Mouse (Mus musculus) heart, embryonic 15.5 days (tissue): ENCODE results near the gene Pccb. TPM values are rescaled to one million over a fixed set of nuclear protein-coding genes. Genes with fewer than 3 reads are reported as not detected.

Experiments used
- ATAC-seq: fragments of 200-750 bp; cut with Nextera tagmentation; replicated peaks from 2 replicates; pipeline ENCODE4 v1.8.0; 2017; ENCODE audit warnings: low read depth, moderate TSS enrichment; ENCODE audit not compliant: insufficient number of reproducible peaks, insufficient read depth, low FRiP score
- H3K27ac ChIP-seq: fragments of 300-500 bp; sonication (generic); 2 replicates; pipeline ENCODE4 v1.5.1; 2015; ENCODE audit warnings: mild to moderate bottlenecking, inconsistent platforms
- H3K27me3 ChIP-seq: fragments of 300-500 bp; sonication (generic); 2 replicates; pipeline ENCODE4 v1.6.1; 2015; ENCODE audit warnings: inconsistent platforms
- H3K36me3 ChIP-seq: fragments of 300-500 bp; sonication (generic); 2 replicates; pipeline ENCODE4 v1.6.1; 2015; ENCODE audit warnings: mild to moderate bottlenecking, inconsistent platforms
- H3K4me1 ChIP-seq: fragments of 300-500 bp; sonication (generic); replicated peaks from 2 replicates; pipeline ENCODE4 v1.6.1; 2015; ENCODE audit warnings: inconsistent platforms
- H3K4me2 ChIP-seq: fragments of 300-500 bp; sonication (generic); 2 replicates; pipeline ENCODE4 v1.6.1; 2015; ENCODE audit warnings: inconsistent platforms, mild to moderate bottlenecking, moderate library complexity
- H3K4me3 ChIP-seq: fragments of 300-500 bp; sonication (generic); 2 replicates; pipeline ENCODE4 v1.5.1; 2015; ENCODE audit warnings: mild to moderate bottlenecking, inconsistent platforms
- H3K9ac ChIP-seq: fragments of 300-500 bp; sonication (generic); 2 replicates; pipeline ENCODE4 v1.6.1; 2015; ENCODE audit warnings: mild to moderate bottlenecking, inconsistent platforms
- H3K9me3 ChIP-seq: fragments of 300-500 bp; sonication (generic); replicated peaks from 2 replicates; pipeline ENCODE4 v1.6.1; 2016; ENCODE audit warnings: inconsistent platforms
- WGBS: fragments of 180-500 bp; shearing (Covaris S2); methylation state at CpG from one replicate; pipeline ENCODE4 v1.1.7; 2015; ENCODE audit warnings: mixed read lengths; 5-methylcytosine and 5-hydroxymethylcytosine counted together
- polyA plus RNA-seq: library from polyadenylated mRNA; unstranded; fragments of >200 nt; fragmentation: Nextera tagmentation; extraction: Ambion mirVana; gene quantifications from 2 replicates; pipeline ENCODE4 v1.2.1, GENCODE M21; 2015

The Pccb gene
- polyA plus RNA-seq, 1 experiment from 2014 or later: 22.3 TPM

DNA sequence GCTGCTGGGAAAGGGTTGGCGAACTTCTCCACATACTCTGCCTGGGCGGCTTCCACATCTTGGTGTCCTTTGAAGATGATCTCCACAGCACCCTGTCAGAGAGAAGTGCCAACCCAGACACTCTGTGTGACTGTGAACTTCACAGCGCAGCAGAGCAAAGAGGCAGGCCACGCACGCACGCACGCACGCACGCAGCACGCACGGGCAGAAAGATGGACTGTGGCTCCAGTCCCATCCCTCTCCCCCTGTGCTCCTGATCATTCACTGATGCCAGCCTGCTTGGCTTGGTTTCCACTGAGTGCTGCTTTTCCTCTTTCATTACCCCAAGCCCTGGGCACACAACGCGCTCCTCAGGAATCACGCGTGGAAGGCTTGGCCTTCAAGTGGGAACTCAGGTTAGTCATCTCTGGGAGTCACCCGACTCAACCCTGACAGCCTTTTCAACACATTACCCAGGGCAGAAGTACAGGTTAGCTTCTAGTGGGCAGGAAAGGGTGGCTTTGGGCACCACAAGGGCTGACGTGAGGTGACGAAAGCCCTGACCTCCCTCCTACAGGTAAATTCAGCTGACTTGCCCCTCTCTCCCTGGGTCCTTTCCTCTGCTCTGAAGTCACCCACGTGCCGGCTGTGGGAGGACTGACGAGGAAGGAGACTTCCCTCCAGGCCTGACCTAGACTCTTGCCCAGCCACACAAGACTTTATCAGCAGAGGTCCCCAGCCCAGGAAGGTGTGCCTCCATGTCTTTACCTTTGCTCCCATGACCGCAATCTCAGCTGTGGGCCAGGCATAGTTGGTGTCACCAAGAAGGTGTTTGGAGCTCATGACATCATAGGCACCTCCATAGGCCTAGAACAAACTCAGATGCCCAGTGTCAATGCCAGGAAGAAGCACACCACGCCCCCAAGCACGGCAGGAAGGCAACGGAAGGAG, 50.1 kb downstream of the Pccb start:
- H3K4me2 ChIP-seq: no peak overlapping the region
- ATAC-seq: no peak; the same call in 1 of the 2 replicates
- no peak overlapping the region for H3K27ac ChIP-seq
- no peak overlapping the region for H3K9ac ChIP-seq
- no peaks in the 10 kb centered on the region for H3K9me3 ChIP-seq
- peaks cover 17% of the 10 kb centered on the region for H3K36me3 ChIP-seq
- H3K4me3 ChIP-seq: no peak overlapping the region
- peaks cover 3% of the 10 kb centered on the region; the same call in 1 of the 2 replicates for H3K4me1 ChIP-seq
- 93% methylated on average over 25 of the region's 25 CpGs for WGBS
- no peaks in the 10 kb centered on the region for H3K27me3 ChIP-seq

DNA sequence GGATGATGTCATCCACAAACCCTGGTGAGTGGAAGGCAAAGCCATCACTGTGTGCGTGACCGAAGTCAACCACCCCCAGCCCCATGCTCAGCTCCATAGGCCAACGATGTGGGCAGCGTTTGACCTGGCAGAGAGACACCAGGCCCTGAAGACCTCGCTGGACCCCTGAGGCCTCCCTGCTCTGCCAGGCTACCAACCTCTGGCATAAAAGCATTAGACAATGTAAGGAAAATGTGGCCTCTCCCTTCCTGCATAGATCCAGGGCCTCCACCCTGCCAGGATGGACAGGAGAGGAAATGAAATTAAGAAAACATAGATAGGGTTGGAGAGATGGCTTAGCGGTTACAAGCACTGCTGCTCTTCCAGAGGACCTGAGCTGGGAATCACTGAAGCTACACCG, 51.9 kb downstream of the Pccb start:
- H3K27ac ChIP-seq: no peak overlapping the region
- ATAC-seq: peak; percentile 32; the same call in 1 of the 2 replicates

DNA sequence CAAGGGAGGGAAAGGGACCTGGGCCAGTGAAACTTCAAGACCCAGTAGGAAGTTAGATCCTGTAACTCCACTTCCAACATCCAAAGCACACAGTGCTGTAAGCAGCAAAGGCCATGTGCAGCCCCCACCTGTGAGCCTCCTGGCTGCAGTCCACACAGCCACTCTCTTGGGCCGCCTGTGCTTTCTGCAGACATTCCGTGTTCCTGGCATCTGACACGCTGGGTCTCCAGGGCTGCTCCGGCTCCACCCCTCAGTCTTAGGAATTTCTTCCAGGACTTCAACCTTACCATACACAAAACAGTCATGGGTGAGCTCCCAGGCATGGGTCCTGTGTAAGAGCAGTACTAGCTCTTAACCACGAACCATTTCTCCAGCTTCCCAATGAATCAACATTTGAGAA, 55.4 kb downstream of the Pccb start:
- H3K4me3 ChIP-seq: no peak overlapping the region
- no peak overlapping the region for H3K4me2 ChIP-seq
- H3K27ac ChIP-seq: no peak overlapping the region
- H3K9ac ChIP-seq: no peak overlapping the region
- WGBS: 48% methylated on average over 5 of the region's 5 CpGs
- H3K4me1 ChIP-seq: peaks cover 8% of the 10 kb centered on the region; the same call in 1 of the 2 replicates
- H3K27me3 ChIP-seq: no peaks in the 10 kb centered on the region
- peaks cover 6% of the 10 kb centered on the region; the same call in 1 of the 2 replicates for H3K36me3 ChIP-seq
- ATAC-seq: no peak
- no peaks in the 10 kb centered on the region for H3K9me3 ChIP-seq

More for the DNA sequence above, 51.9 kb downstream of the Pccb start:
- Histone ChIP-seq H3K9ac (no peak overlapping the region), H3K4me2 (no peak overlapping the region), H3K27me3 (no peaks in the 10 kb centered on the region), H3K4me3 (no peak overlapping the region), H3K9me3 (no peaks in the 10 kb centered on the region), H3K4me1 (peaks cover 8% of the 10 kb centered on the region; the same call in 1 of the 2 replicates), H3K36me3 (peaks cover 17% of the 10 kb centered on the region)
- WGBS: 76% methylated on average over 7 of the region's 7 CpGs

DNA sequence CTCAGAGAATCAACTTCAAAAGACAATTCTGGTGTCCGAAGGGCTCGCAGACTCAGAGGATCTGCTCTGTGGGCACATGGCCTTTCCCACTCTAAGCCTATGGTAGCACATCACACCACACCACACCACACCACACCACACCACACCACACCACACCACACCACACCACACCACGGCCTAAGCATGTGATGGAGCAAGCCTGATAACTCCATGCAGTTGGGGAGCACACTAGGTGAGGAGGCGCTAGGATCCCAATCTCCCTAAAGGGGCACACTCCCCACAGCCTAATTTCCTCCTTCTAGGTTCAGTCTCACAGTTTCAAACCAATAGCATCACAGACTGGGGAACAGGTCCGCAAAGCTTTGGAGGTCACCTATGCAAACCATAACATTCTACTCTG, 56.0 kb downstream of the Pccb start:
- 94% methylated on average over 5 of the region's 5 CpGs for WGBS
- H3K9ac ChIP-seq: no peak overlapping the region
- H3K4me2 ChIP-seq: no peak overlapping the region

DNA sequence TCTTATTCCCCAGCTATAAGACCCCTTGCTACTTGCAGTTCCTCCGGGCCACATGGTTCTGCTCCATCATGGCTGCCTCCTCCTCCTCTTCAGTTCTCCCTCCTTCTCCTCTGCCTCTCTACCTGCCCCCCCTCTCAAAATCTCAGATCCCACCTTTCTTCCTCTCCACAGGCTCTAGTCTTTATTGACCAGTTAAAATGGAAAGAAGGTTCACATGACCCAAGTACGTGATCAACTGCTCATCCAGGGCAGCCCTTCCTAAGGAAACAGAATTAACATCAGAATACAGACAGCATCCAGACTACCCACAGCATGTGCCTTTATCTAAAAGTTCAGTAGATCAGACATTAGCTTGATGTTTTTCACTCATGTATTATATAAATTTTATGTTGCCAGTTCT, 65.2 kb downstream of the Pccb start:
- WGBS: 82% methylated on average over 2 of the region's 2 CpGs
- no peaks in the 10 kb centered on the region for H3K36me3 ChIP-seq
- no peak overlapping the region for H3K27ac ChIP-seq
- no peak for ATAC-seq
- H3K4me1 ChIP-seq: no peaks in the 10 kb centered on the region
- no peak overlapping the region for H3K4me2 ChIP-seq
- no peaks in the 10 kb centered on the region for H3K27me3 ChIP-seq
- H3K9ac ChIP-seq: no peak overlapping the region
- H3K4me3 ChIP-seq: no peak overlapping the region
- H3K9me3 ChIP-seq: no peaks in the 10 kb centered on the region

More for the DNA sequence above, 56.0 kb downstream of the Pccb start:
- no peaks in the 10 kb centered on the region for H3K27me3 ChIP-seq
- H3K4me3 ChIP-seq: no peak overlapping the region
- no peak for ATAC-seq
- peaks cover 5% of the 10 kb centered on the region; the same call in 1 of the 2 replicates for H3K36me3 ChIP-seq
- no peaks in the 10 kb centered on the region for H3K9me3 ChIP-seq
- peaks cover 8% of the 10 kb centered on the region; the same call in 1 of the 2 replicates for H3K4me1 ChIP-seq
- no peak overlapping the region for H3K27ac ChIP-seq

DNA sequence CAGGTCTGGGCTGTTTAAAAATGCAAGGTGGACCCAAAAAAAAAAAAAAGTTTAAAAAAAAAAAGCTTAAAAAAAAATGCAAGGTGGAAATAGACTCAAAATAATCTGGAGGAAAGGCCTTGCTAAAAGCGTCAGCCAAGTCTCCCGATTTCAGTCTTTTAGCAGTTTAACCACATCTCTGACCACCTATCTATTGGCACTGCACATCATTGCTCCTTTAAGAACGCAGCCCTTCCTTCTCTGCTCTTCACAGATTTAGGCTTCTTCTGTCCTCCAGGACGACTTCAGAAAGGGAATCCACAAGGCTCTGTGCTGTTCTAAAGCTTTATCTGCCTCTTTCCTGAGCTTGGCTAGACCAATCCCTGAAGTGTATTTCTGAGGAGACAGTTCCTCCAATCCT, 70.6 kb downstream of the Pccb start:
- Histone ChIP-seq H3K27ac (no peak overlapping the region), H3K4me2 (no peak overlapping the region), H3K36me3 (peaks cover 3% of the 10 kb centered on the region; the same call in 1 of the 2 replicates), H3K9ac (no peak overlapping the region), H3K27me3 (no peaks in the 10 kb centered on the region), H3K4me1 (no peaks in the 10 kb centered on the region), H3K9me3 (no peaks in the 10 kb centered on the region), H3K4me3 (no peak overlapping the region)
- no peak for ATAC-seq
- 66% methylated on average over 4 of the region's 4 CpGs for WGBS

DNA sequence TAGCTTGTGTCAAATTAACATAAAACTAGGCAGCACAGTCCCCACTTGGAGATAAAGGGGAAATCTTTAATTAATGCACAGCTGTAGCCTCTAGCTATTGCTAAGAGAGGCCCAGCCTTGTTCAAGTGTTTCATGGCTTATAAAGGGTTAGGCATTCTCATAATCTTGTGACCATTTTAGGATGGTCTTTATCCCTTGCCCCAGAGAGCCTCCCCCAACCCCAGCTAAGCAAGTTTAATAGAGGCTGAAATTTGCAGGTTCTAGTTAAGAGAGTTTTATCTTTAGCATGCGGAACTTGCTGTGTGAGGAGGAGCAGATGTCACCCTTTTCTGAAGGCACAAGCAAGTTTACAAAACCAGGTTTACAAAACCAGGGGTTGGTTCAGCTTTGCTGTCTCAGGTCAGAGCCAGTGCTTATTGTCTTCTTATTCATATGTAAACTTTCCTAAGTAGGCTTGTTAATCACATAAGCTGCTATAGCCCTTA, 71.2 kb downstream of the Pccb start:
- H3K4me2 ChIP-seq: no peak overlapping the region
- 67% methylated on average over 1 of the region's 1 CpGs for WGBS
- H3K4me1 ChIP-seq: no peaks in the 10 kb centered on the region
- no peaks in the 10 kb centered on the region for H3K9me3 ChIP-seq
- H3K36me3 ChIP-seq: peaks cover 8% of the 10 kb centered on the region; the same call in 1 of the 2 replicates
- H3K27me3 ChIP-seq: no peaks in the 10 kb centered on the region
- ATAC-seq: no peak
- no peak overlapping the region for H3K27ac ChIP-seq
- H3K9ac ChIP-seq: no peak overlapping the region
- no peak overlapping the region for H3K4me3 ChIP-seq

DNA sequence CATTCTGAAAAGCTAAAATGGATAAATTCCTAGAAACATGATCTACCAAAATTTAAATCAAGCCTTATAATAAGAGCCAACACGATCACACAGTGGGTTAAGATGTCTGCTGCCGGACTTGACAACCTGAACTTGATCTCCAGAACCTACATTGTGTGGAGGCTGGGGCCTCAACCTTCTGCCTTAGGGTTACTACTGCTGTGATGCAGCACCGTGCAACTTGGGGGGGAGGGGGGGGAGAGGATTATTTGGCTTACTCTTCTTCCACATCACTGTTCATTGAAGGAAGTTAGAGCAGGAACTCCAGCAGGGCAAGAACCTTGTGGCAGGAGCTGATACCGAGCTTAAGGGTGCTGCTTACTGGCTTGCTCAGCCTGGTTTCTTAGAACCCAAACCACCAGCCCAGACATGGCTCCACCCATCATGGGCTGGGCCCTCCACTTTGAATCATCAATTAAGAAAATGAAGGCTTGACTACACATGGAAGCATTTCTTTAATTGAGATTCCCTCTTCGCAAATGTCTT, 71.7 kb downstream of the Pccb start:
- Histone ChIP-seq H3K9ac (no peak overlapping the region), H3K36me3 (peaks cover 8% of the 10 kb centered on the region; the same call in 1 of the 2 replicates), H3K4me3 (no peak overlapping the region), H3K4me1 (no peaks in the 10 kb centered on the region), H3K9me3 (no peaks in the 10 kb centered on the region), H3K27ac (no peak overlapping the region), H3K27me3 (no peaks in the 10 kb centered on the region), H3K4me2 (no peak overlapping the region)
- WGBS: 75% methylated on average over 5 of the region's 5 CpGs
- no peak for ATAC-seq

DNA sequence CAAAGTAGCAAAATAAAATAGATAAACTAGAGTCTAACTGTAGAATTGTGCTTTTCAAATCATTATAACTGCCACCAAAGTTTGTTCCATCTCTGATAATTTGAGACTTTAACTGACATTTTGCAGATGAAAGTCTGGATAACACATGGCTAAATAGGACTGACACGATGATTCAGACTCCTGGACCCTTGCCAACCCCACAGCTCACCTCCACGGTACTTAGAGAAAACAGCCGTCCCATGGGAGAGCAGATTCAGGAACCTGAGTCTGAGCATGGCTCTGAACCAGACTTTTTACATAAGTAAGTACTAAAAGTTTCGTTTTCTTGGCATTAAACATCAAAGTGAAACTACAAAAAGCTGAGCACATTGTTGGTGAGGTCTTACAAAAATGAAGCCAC, 83.2 kb downstream of the Pccb start:
- H3K27me3 ChIP-seq: no peaks in the 10 kb centered on the region
- H3K4me2 ChIP-seq: no peak overlapping the region
- 35% methylated on average over 4 of the region's 4 CpGs for WGBS
- no peak overlapping the region for H3K4me3 ChIP-seq
- no peak overlapping the region for H3K27ac ChIP-seq
- H3K9me3 ChIP-seq: no peaks in the 10 kb centered on the region
- peaks cover 3% of the 10 kb centered on the region; the same call in 1 of the 2 replicates for H3K4me1 ChIP-seq
- no peak overlapping the region for H3K9ac ChIP-seq
- no peak for ATAC-seq
- H3K36me3 ChIP-seq: peaks cover 18% of the 10 kb centered on the region

DNA sequence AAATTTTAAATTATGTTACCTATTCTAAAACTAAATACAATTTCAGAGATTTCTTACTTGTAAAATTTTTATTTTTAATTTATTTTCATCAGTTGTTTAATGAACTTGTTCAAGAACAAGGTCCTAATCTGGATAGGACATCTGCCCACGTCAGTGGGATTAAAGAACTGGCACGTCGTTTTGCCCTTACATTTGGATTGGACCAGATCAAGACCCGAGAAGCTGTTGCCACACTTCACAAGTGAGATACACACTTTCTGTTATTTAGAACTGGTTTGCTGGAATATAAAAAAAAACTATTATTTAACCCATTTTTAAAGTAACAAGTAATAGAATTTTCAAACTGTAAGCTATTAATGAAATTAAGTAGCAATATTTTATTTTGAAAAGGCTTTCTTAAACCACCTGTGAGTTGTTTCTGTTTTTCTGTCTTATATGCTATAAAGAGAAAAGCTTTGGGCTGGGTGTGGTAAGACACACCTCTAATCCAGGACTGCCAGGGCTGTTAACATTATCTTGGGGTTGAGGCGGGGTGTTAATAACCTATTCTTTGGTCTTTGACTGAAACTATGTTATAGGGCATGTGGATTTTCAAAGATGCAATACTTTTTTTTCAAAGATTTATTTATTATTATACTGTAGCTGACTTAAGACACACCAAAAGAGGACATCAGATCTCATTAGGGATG, 89.9 kb downstream of the Pccb start:
- 89% methylated on average over 5 of the region's 5 CpGs for WGBS
- no peaks in the 10 kb centered on the region for H3K4me1 ChIP-seq
- no peak overlapping the region for H3K27ac ChIP-seq
- H3K4me2 ChIP-seq: no peak overlapping the region
- no peaks in the 10 kb centered on the region for H3K9me3 ChIP-seq
- no peaks in the 10 kb centered on the region for H3K27me3 ChIP-seq
- no peak for ATAC-seq
- H3K9ac ChIP-seq: no peak overlapping the region
- peaks cover 6% of the 10 kb centered on the region for H3K36me3 ChIP-seq
- H3K4me3 ChIP-seq: no peak overlapping the region

DNA sequence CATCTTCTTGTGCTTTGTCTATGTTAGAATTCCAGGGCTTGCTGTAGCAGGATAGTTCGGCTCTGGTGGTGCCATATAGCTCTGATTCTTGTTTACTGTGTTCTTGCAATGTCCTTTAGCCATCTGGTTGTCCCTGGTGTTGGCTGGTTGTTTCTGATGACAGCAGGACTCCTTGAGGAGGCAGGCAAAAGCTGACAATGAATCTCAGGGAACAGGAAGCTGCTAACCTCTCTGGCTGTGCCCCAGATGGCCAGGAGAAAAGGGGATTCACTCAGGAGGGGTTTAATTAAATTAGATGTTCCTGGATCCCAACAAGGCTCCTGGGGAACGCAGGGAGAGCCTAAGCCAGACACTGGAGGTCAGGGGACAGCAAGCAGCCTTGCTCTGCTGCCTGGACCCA, 92.7 kb downstream of the Pccb start:
- Histone ChIP-seq H3K9ac (no peak overlapping the region), H3K4me2 (no peak overlapping the region), H3K4me3 (no peak overlapping the region), H3K27ac (no peak overlapping the region), H3K36me3 (peaks cover 6% of the 10 kb centered on the region), H3K4me1 (no peaks in the 10 kb centered on the region), H3K9me3 (no peaks in the 10 kb centered on the region), H3K27me3 (no peaks in the 10 kb centered on the region)
- 63% methylated on average over 2 of the region's 2 CpGs for WGBS
- no peak for ATAC-seq
